Comparison of ENCODE assay signal across 9 mouse cellular contexts in genomic region chr12:27340451-27341035, GRCm38 (mm10). TPM values are rescaled to one million over a fixed set of nuclear protein-coding genes. Genes with fewer than 3 reads are reported as not detected.
DNase-seq lines count a peak whose midpoint lies in the region; ATAC-seq and TF ChIP-seq lines count a peak whose summit lies in the region.
"Had no signal": no experiment of that assay in that cellular context is flagged by ENCODE, and none has a peak within 500 bp of the region (broad histone marks: within the 10 kb centered on the region; RNA-seq: fewer than 3 reads in every experiment).

No protein-coding gene starts in this region.

- peak overlapping the region; percentile 51 for H3K4me3 ChIP-seq in lung, adult 2 months (replicated peaks; ENCODE audit: extremely low read depth, low read depth, low read length)
- H3K4me3 ChIP-seq in forebrain, embryonic 11.5 days (ENCODE audit: low read depth, low read length), result peak overlapping the region; percentile 100
- H3K4me3 ChIP-seq in liver, embryonic 14.5 days (ENCODE audit: insufficient read depth in 1 of 2, low read depth in 2 of 2, low read length in 2 of 2), result no peak overlapping the region; a peak in 1 of 4 replicates
- H3K4me3 ChIP-seq in stomach, embryonic 15.5 days (replicated peaks), result peak overlapping the region; percentile 78

- H3K9ac ChIP-seq in forebrain, embryonic 11.5 days (ENCODE audit: low read length), result peak overlapping the region; percentile 100
- H3K9ac ChIP-seq in liver, embryonic 14.5 days (replicated peaks), result no peak overlapping the region
- peak overlapping the region; percentile 16; the same call in 1 of the 2 replicates for H3K9ac ChIP-seq in stomach, embryonic 15.5 days

- intact Hi-C loops in left cerebral cortex, postnatal 14 days (cut with DNase I), result loop anchor here (2.0 to 10.0 kb wide), 5 partner anchors 254 to 1092 kb away; no protein-coding TSS in a partner anchor

- ATAC-seq in forebrain, embryonic 11.5 days (replicated peaks; ENCODE audit: low FRiP score), result no peak
- ATAC-seq in liver, embryonic 14.5 days (ENCODE audit: insufficient read depth), result no peak
- no peak for ATAC-seq in stomach, embryonic 15.5 days (ENCODE audit: insufficient read depth, low FRiP score, low read depth)

- no peak for TF ChIP-seq EP300 in liver, embryonic 14.5 days (IDR thresholded peaks at IDR 0.05; ENCODE audit: low read depth)

- no peaks in the 10 kb centered on the region for H3K27me3 ChIP-seq in forebrain, embryonic 11.5 days (ENCODE audit: control insufficient read depth, insufficient read depth, low read length)
- peaks cover 66% of the 10 kb centered on the region for H3K27me3 ChIP-seq in liver, embryonic 14.5 days (ENCODE audit: control insufficient read depth, insufficient read depth, low read length)
- H3K27me3 ChIP-seq in stomach, embryonic 15.5 days (replicated peaks), result no peaks in the 10 kb centered on the region

- no peaks in the 10 kb centered on the region for H3K36me3 ChIP-seq in forebrain, embryonic 11.5 days (ENCODE audit: control insufficient read depth, insufficient read depth, low read length)
- H3K36me3 ChIP-seq in liver, embryonic 14.5 days (replicated peaks; ENCODE audit: control insufficient read depth, insufficient read depth, low read depth), result no peaks in the 10 kb centered on the region
- H3K36me3 ChIP-seq in stomach, embryonic 15.5 days, result no peaks in the 10 kb centered on the region

- H3K4me2 ChIP-seq in forebrain, embryonic 11.5 days (ENCODE audit: low read depth, low read length, severe bottlenecking), result peak overlapping the region; percentile 31; the same call in 1 of the 2 replicates
- 0 out of 2 replicates have a peak overlapping the region, but pooled peaks have one; percentile 11 for H3K4me2 ChIP-seq in liver, embryonic 14.5 days (ENCODE audit: low read depth)
- peak overlapping the region; percentile 89 for H3K4me2 ChIP-seq in stomach, embryonic 15.5 days

- H3K9me3 ChIP-seq in forebrain, embryonic 11.5 days (ENCODE audit: control insufficient read depth, low read length), result no peaks in the 10 kb centered on the region
- H3K9me3 ChIP-seq in liver, embryonic 14.5 days (ENCODE audit: control insufficient read depth, low read length), result no peaks in the 10 kb centered on the region
- no peaks in the 10 kb centered on the region for H3K9me3 ChIP-seq in stomach, embryonic 15.5 days

- no peak for DNase-seq in lung, adult 2 months
- DNase-seq in lung, postnatal 36 days, result no peak
- peak; percentile 83 for DNase-seq in forebrain, embryonic 11.5 days (ENCODE audit: low spot score)
- no peak for DNase-seq in liver, embryonic 14.5 days (ENCODE audit: low read depth in 3 of 3, low spot score in 3 of 3)
- DNase-seq in layer of hippocampus, postnatal 14 days (ENCODE audit: low spot score in 2 of 2), result no peak
- DNase-seq in left cerebral cortex, postnatal 14 days (ENCODE audit: low spot score in 2 of 2), result no peak
- DNase-seq in spleen, adult 12 weeks (ENCODE audit: low spot score), result no peak

- WGBS in lung, adult 2 months, result 6% methylated on average over 14 of the region's 14 CpGs
- WGBS in forebrain, embryonic 11.5 days, result 0% methylated on average over 14 of the region's 14 CpGs
- WGBS in liver, embryonic 14.5 days (ENCODE audit: insufficient replicate concordance), result under 1% methylated on average over 14 of the region's 14 CpGs
- under 1% methylated on average over 14 of the region's 14 CpGs for WGBS in stomach, embryonic 15.5 days

- H3K27ac ChIP-seq in forebrain, embryonic 11.5 days (ENCODE audit: low read depth, low read length), result peak overlapping the region; percentile 100
- H3K27ac ChIP-seq in liver, embryonic 14.5 days, result no peak overlapping the region
- no peak overlapping the region for H3K27ac ChIP-seq in stomach, embryonic 15.5 days

- no peak for TF ChIP-seq POLR2A in lung, adult 2 months (IDR thresholded peaks at IDR 0.05; ENCODE audit: borderline replicate concordance, extremely low read depth, low read depth, low read length)

- peaks cover 3% of the 10 kb centered on the region; the same call in 1 of the 2 replicates for H3K4me1 ChIP-seq in lung, adult 2 months (ENCODE audit: control insufficient read depth, insufficient read depth, low read length)
- H3K4me1 ChIP-seq in forebrain, embryonic 11.5 days (replicated peaks; ENCODE audit: control insufficient read depth, insufficient read depth, low read length), result 0 out of 2 replicates have a peak, but pooled peaks cover 4% of the 10 kb centered on the region
- no peaks in the 10 kb centered on the region for H3K4me1 ChIP-seq in liver, embryonic 14.5 days (replicated peaks; ENCODE audit: control insufficient read depth in 2 of 2, insufficient read depth in 2 of 2, low read length in 1 of 2)
- H3K4me1 ChIP-seq in stomach, embryonic 15.5 days, result no peaks in the 10 kb centered on the region

- no peak for TF ChIP-seq CTCF in lung, adult 2 months (IDR thresholded peaks at IDR 0.05; ENCODE audit: insufficient read depth, low read length)
- no peak for TF ChIP-seq CTCF in liver, embryonic 14.5 days (IDR thresholded peaks at IDR 0.05; ENCODE audit: low read depth)

RNA-seq across cellular contexts. Expression of gene Sox11, which starts 1.8 kb away (rescaled TPM):
- polyA plus RNA-seq in lung, adult 2 months (2012; rRNA removed), result 5.4 and 5.9 TPM in 2 replicates
- polyA plus RNA-seq in forebrain, embryonic 11.5 days (2014; fragmentation: Nextera tagmentation; extraction: Ambion mirVana), result 568 and 596 TPM in 2 replicates
- 0.37 and 0.58 TPM in 2 replicates for polyA plus RNA-seq in liver, embryonic 14.5 days (2012; rRNA removed)
- 0.80 and 0.86 TPM in 2 replicates for polyA plus RNA-seq in liver, embryonic 14.5 days (2014; fragmentation: Nextera tagmentation; extraction: Ambion mirVana)
- 30.8 and 35.7 TPM in 2 replicates for polyA plus RNA-seq in stomach, embryonic 15.5 days (2015; fragmentation: Nextera tagmentation; extraction: Ambion mirVana)
- 10 to 100 TPM; 35.6 to 43.6 TPM for total RNA-seq in layer of hippocampus, postnatal 14 days (2021)
- 10 to 100 TPM; 15.1 to 18.1 TPM for total RNA-seq in left cerebral cortex, postnatal 14 days (2021)
- total RNA-seq: neutrophil, adult 5-6 weeks had no signal

Comparison
In these comparisons a context has a peak if more than half of its experiments do, and no peak if none do; other contexts are left out.
1. H3K4me3 ChIP-seq: peak in lung, adult 2 months (single experiment), forebrain, embryonic 11.5 days (single experiment) and stomach, embryonic 15.5 days (single experiment); none in liver, embryonic 14.5 days (0 of 2).
2. H3K4me2 ChIP-seq: peak in every context shown above with its lines; median percentile 89 in stomach, embryonic 15.5 days; 31 in forebrain, embryonic 11.5 days; 11 in liver, embryonic 14.5 days.
3. RNA of gene Sox11, which starts 1.8 kb away (polyA plus RNA-seq): 568 to 596 TPM in forebrain, embryonic 11.5 days; 30.8 to 35.7 TPM in stomach, embryonic 15.5 days, 5.4 to 5.9 TPM in lung, adult 2 months and 0.37 to 0.86 TPM in liver, embryonic 14.5 days; every median in the first group is over 10 times any median in the second.